Mouse (Mus musculus) heart, embryonic 14.5 days (tissue): ENCODE data around the gene Dus1l. TPM values are rescaled to one million over a fixed set of nuclear protein-coding genes. Genes with fewer than 3 reads are reported as not detected.
"Not testable (repeated sequence)": the region's sequence is repeated elsewhere in the genome, so short reads cannot be mapped to it uniquely, and the experiment has no call there.

Experiments used
- ATAC-seq: fragments of 200-750 bp; cut with Nextera tagmentation; 2 replicates; pipeline ENCODE4 v1.8.0; 2017; ENCODE audit warnings: low read depth, moderate TSS enrichment; ENCODE audit not compliant: insufficient number of reproducible peaks, insufficient read depth, low FRiP score
- H3K27ac ChIP-seq, 2 experiments: fragments of 200-500 bp in 1 of 2; fragments of 300-500 bp in 1 of 2; sonication (generic) in 1 of 2; replicated peaks in 1 of 2; 2 replicates each; pipeline ENCODE4 v1.5.1; 2012 to 2014; ENCODE audit warnings: low read depth in 2 of 2, low read length in 2 of 2, control low read depth in 1 of 2, mild to moderate bottlenecking in 1 of 2, mixed read lengths in 1 of 2; ENCODE audit not compliant: control insufficient read depth in 1 of 2, insufficient read depth in 1 of 2
- H3K27me3 ChIP-seq: fragments of 300-500 bp; sonication (generic); 2 replicates; pipeline ENCODE4 v1.6.1; 2014; ENCODE audit warnings: mild to moderate bottlenecking, low read length, control low read depth; ENCODE audit not compliant: control insufficient read depth, insufficient read depth
- H3K36me3 ChIP-seq: fragments of 300-500 bp; sonication (generic); 2 replicates; pipeline ENCODE4 v1.6.1; 2014; ENCODE audit warnings: mild to moderate bottlenecking, control low read depth, low read length, mixed read lengths; ENCODE audit not compliant: control insufficient read depth, insufficient read depth
- H3K4me1 ChIP-seq, 2 experiments: fragments of 200-500 bp in 1 of 2; fragments of 300-500 bp in 1 of 2; sonication (generic) in 1 of 2; 2 replicates each; pipeline ENCODE4 v1.6.1; 2012 to 2014; ENCODE audit warnings: low read length in 2 of 2, control low read depth in 1 of 2, mixed read lengths in 1 of 2; ENCODE audit not compliant: control insufficient read depth in 2 of 2, insufficient read depth in 2 of 2
- H3K4me2 ChIP-seq: fragments of 300-500 bp; sonication (generic); 2 replicates; pipeline ENCODE4 v1.6.1; 2014; ENCODE audit warnings: mild to moderate bottlenecking, low read length
- H3K4me3 ChIP-seq, 2 experiments: fragments of 200-500 bp in 1 of 2; fragments of 300-500 bp in 1 of 2; sonication (generic) in 1 of 2; 2 replicates each; pipeline ENCODE4 v1.5.1; 2012 to 2014; ENCODE audit warnings: low read length in 2 of 2, mild to moderate bottlenecking in 2 of 2, control low read depth in 1 of 2, low read depth in 1 of 2, moderate library complexity in 1 of 2; ENCODE audit not compliant: control insufficient read depth in 1 of 2, insufficient read depth in 1 of 2
- H3K9ac ChIP-seq: fragments of 300-500 bp; sonication (generic); 2 replicates; pipeline ENCODE4 v1.6.1; 2014; ENCODE audit warnings: mild to moderate bottlenecking, low read length
- H3K9me3 ChIP-seq: fragments of 300-500 bp; sonication (generic); 2 replicates; pipeline ENCODE4 v1.6.1; 2016; ENCODE audit warnings: low read length, control low read depth; ENCODE audit not compliant: control insufficient read depth
- WGBS: fragments of 180-500 bp; shearing (Covaris S2); extraction: QIAGEN DNeasy Blood & Tissue Kit; methylation state at CpG from one replicate; pipeline ENCODE4 v1.1.7; 2014; 5-methylcytosine and 5-hydroxymethylcytosine counted together
- polyA plus RNA-seq: library from polyadenylated mRNA; unstranded; fragments of >200 nt; fragmentation: Nextera tagmentation; extraction: Ambion mirVana; gene quantifications from 2 replicates; pipeline ENCODE4 v1.2.1, GENCODE M21; 2014

Gene Dus1l
- polyA plus RNA-seq, 1 experiment from 2014 or later = 44.5 TPM

DNA sequence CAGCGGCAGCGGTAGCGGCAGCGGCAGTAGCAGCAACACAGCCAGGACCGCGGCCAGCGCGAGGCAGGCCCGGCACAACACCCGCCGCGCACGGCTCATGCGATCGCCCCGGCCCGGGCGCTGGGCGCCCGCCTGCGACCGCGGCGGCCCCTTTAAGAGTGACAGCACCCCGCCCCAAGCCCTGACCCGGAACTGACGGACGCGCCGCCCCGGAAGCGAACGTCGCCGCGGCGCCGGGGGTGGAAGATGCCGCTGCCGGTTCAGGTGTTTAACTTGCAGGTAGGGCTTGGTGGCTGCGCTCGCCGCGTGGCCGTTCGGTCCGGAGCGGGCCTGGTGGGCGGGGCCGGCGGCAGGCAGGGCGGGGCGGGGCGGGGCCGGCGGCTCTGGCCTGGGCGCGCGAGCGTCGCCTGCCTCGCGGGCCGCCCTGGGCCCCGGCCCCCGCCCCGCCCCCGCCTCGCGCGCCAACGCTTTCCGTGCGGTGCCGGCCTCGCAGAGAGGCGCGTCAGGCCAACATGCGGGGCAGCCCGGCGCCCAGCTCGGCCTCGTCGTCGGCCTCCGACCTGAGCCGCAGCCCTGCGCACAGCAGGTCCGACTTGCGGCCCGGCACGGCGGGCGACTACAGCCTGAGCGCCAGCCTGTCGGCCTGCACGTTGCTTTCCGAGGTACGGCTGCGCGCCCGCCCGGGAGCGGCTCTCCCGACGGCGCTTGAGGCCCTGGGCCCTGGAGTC lies 12.0 kb downstream of the Dus1l start, which contains the start of the genes Rfng and Gps1:
Gene Rfng, minus strand, starts transcription at position 144 of the 728 bp plus-strand sequence.
Gene Gps1, plus strand, starts transcription at position 209 of the 728 bp plus-strand sequence.
- Histone ChIP-seq H3K4me3 (peak within 1 kb of the TSS; percentile 81 to 98), H3K27ac (peak within 1 kb of the TSS in 1 of 2 experiments; percentile 69; a peak in 2 of 4 replicates), H3K4me2 (peak within 1 kb of the TSS; percentile 89), H3K27me3 (no peaks in the 10 kb centered on the region), H3K36me3 (peaks cover 48% of the 10 kb centered on the region), H3K4me1 (peaks cover 11 to 12% of the 10 kb centered on the region in 2 experiments), H3K9me3 (no peaks in the 10 kb centered on the region), H3K9ac (peak within 1 kb of the TSS; percentile 94)
- peak; percentile 80 for ATAC-seq
- under 1% methylated on average over 87 of the region's 107 CpGs for WGBS

DNA sequence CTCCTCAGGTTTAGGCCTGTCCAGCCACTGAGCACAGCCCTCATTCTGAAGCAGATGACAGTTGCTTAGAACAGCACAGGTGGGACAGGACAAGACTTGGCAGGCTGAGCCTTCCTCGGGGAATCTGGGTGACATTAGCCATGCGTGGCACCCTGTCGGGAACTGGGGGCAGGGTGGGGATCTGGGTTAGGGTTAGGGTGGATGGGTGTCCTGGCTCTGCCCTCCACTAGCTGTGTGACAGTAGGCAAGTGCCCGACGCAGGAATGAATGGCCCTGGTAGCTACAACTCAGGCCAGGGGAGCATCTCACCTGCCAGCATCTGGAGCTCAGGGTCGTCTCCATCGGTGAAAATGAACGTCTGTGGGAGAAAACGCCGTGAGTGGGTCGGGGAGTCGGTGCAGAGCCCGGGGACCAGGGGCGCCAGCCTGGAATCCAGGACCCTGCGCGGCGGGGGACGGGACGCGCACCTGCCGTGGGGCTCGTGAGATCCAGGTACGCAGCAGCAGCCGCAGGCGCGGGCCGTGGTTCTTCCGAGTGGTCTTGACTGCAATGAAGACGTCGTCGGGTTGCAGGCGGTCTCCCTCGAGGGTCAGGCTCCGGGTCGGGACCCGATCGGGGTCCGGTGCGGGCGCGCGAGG lies 12.7 kb downstream of the Dus1l start:
- Histone ChIP-seq H3K9me3 (no peaks in the 10 kb centered on the region), H3K9ac (peak overlapping the region; percentile 94), H3K27me3 (no peaks in the 10 kb centered on the region), H3K4me2 (peak overlapping the region; percentile 89), H3K4me3 (peak overlapping the region; percentile 81 to 98), H3K36me3 (peaks cover 43% of the 10 kb centered on the region), H3K4me1 (peaks cover 11 to 12% of the 10 kb centered on the region in 2 experiments), H3K27ac (peak overlapping the region in 1 of 2 experiments; percentile 69; a peak in 2 of 4 replicates)
- no peak for ATAC-seq
- WGBS = 2% methylated on average over 42 of the region's 42 CpGs

DNA sequence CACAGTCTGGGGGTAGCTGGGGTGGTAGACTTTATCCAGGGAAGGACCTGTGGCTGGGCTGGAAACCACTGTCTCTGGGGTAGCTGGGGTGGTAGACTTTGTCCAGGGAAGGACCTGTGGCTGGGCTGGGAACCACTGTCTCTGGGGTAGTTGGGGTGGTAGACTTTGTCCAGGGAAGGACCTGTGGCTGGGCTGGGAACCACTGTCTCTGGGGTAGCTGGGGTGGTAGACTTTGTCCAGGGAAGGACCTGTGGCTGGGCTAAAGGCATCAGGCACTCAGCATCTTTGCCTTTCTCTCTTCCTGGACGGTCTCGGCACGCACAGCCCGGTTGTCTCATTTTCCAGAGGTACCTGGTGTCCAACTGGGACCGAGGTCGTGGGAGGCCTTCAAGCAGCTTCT lies 14.8 kb downstream of the Dus1l start:
- peaks cover 11 to 12% of the 10 kb centered on the region in 2 experiments for H3K4me1 ChIP-seq
- not testable (repeated sequence) for H3K4me2 ChIP-seq, H3K27ac ChIP-seq, H3K9me3 ChIP-seq, H3K9ac ChIP-seq, ATAC-seq, H3K27me3 ChIP-seq, H3K4me3 ChIP-seq
- H3K36me3 ChIP-seq = peaks cover 22% of the 10 kb centered on the region
- WGBS = 93% methylated on average over 6 of the region's 6 CpGs

DNA sequence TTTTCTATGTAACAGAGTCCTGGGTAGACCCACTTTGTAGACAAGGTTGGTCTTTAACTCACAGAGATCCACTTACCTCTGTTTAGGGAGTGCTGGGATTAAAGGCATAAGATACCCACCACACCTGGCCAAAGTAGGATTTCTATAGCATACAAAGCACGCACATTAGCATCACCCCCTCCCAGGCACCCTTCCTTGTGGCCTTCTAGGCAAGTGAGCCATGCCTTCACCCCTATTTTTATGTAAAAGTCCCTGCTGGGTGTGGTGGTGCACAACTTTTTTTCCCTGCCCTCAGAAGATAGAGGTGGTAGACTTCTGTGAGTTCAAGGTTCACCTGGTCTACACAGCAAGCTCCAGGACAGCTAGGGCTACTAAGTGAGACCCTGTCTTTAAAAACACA lies 16.3 kb downstream of the Dus1l start:
- Histone ChIP-seq H3K27me3 (no peaks in the 10 kb centered on the region), H3K9ac (no peak overlapping the region), H3K4me1 (peaks cover 5 to 6% of the 10 kb centered on the region in 2 experiments; a peak in 3 of 4 replicates), H3K36me3 (peaks cover 15% of the 10 kb centered on the region), H3K27ac (no peak overlapping the region), H3K4me3 (no peak overlapping the region), H3K4me2 (no peak overlapping the region), H3K9me3 (no peaks in the 10 kb centered on the region)
- 89% methylated on average over 1 of the region's 1 CpGs for WGBS
- ATAC-seq = no peak

DNA sequence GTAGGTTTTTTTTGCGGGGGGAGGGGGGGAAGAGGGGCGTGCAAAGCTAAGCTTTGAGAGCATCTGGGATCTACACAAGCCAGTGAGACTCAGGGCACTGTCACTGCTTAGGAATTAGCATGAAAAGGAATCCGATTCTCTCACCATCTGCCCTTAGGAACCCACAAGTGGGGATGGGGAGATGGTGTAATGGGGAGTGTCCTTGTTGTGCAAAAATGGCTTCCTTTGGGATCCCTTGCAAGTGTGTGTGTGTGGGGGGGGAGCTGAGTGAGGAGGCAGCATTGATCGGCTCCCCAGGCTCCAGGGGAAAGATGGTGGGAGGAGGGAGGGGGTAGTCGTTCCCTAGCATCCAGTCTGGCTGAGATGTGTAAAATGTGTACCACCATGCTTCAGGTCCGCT lies 19.1 kb downstream of the Dus1l start:
- WGBS = 28% methylated on average over 6 of the region's 6 CpGs
- Histone ChIP-seq H3K4me3 (no peak overlapping the region), H3K9ac (no peak overlapping the region)

DNA sequence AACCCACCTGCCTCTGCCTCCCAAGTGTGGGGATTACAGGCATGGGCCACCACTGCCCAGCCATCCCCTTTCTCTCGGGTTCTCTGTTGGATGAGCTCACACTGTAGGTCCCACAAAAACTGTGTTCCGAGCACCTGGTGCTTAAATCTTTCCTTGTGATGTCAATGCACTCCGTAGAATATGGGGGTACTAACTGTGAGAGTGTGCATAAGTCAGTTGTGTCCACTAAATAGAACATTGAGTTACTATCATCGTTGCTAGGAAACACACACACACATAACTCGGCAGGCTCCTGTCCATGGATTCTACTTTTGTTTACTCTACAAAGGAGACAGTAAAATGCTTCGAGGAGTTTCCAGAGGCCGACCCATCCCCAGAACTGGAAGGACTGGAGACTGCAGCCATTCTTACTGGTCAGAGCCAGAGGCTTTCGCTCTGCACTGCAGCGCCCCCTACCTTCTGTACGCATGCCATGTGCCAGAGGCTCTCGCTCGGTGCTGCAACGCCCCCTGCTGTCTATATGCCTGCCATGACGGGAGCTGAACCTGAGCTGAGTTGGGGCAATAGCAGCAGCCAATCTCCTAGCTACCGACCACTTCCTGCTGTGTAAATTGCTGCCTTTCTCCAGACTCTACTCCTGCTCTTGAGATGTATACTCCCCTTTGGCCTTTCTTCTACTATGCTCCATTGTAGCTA lies 20.3 kb downstream of the Dus1l start:
- Histone ChIP-seq H3K36me3 (peaks cover 6% of the 10 kb centered on the region), H3K9me3 (no peaks in the 10 kb centered on the region), H3K9ac (no peak overlapping the region), H3K4me1 (no peaks in the 10 kb centered on the region), H3K4me2 (no peak overlapping the region), H3K4me3 (no peak overlapping the region), H3K27ac (no peak overlapping the region), H3K27me3 (no peaks in the 10 kb centered on the region)
- WGBS = 27% methylated on average over 15 of the region's 15 CpGs
- peak; percentile 48; the same call in 1 of the 2 replicates for ATAC-seq

More for the DNA sequence above, 19.1 kb downstream of the Dus1l start:
- ATAC-seq = no peak
- Histone ChIP-seq H3K27me3 (no peaks in the 10 kb centered on the region), H3K36me3 (peaks cover 13% of the 10 kb centered on the region), H3K4me1 (no peaks in the 10 kb centered on the region), H3K9me3 (no peaks in the 10 kb centered on the region), H3K4me2 (no peak overlapping the region), H3K27ac (no peak overlapping the region)

DNA sequence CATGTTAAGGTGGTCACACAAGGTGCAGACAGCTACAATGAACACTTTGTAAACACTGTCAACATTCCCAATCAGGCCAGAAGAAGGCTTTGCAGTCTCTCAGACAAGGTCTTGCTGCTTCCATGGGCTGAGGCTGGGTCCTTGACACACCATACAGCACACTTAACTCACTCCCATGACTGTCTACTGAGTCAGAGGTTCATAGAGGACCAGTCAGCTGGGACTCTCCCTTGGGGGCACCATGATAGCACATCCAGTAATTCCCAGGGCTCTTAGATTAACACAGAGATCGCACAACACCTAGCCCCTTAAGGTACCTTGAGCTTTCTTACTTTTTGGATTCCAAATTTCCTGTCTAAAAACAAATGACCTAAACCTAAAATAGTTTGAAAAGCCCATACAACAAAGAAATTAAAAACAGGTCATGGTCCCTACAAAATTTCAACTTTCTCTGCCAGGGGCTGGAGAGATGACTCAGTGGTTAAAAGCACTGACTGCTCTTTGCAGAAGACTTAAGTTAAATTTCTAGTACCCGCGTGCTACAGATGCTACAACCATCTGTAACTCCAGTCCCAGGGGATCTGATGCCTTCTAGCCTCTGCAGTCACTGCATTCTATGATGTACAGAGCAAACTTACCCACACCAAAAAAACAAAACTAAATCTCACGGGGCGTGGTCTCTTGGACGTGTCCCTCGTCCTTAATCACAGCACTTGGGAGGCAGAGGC lies 22.6 kb downstream of the Dus1l start:
- no peak for ATAC-seq
- H3K4me2 ChIP-seq = no peak overlapping the region
- H3K9ac ChIP-seq = no peak overlapping the region
- 84% methylated on average over 7 of the region's 7 CpGs for WGBS
- no peak overlapping the region for H3K27ac ChIP-seq
- H3K9me3 ChIP-seq = no peaks in the 10 kb centered on the region
- no peaks in the 10 kb centered on the region for H3K4me1 ChIP-seq
- no peak overlapping the region for H3K4me3 ChIP-seq
- no peaks in the 10 kb centered on the region for H3K36me3 ChIP-seq
- H3K27me3 ChIP-seq = no peaks in the 10 kb centered on the region
